Mouse (Mus musculus) forebrain, embryonic 14.5 days (tissue): ENCODE measurements around the gene Esp24. TPM values are rescaled to one million over a fixed set of nuclear protein-coding genes. Genes with fewer than 3 reads are reported as not detected.
"Not testable (repeated sequence)": the region's sequence is repeated elsewhere in the genome, so short reads cannot be mapped to it uniquely, and the experiment has no call there.

Experiments used
- ATAC-seq: fragments of 200-750 bp; cut with Nextera tagmentation; 2 replicates; pipeline ENCODE4 v1.8.0; 2017; ENCODE audit warnings: mild to moderate bottlenecking, moderate library complexity
- DNase-seq: peaks from one replicate; pipeline ENCODE4 v3.0.0-alpha.2; 2015; ENCODE audit warnings: low spot score
- H3K27ac ChIP-seq: fragments of 300-500 bp; sonication (generic); 2 replicates; pipeline ENCODE4 v1.5.1; 2014; ENCODE audit warnings: low read depth, mild to moderate bottlenecking, control low read depth, low read length, moderate library complexity
- H3K27me3 ChIP-seq: fragments of 300-500 bp; sonication (generic); replicated peaks from 2 replicates; pipeline ENCODE4 v1.6.1; 2014; ENCODE audit warnings: low read length, control low read depth, mixed read lengths; ENCODE audit not compliant: control insufficient read depth, insufficient read depth
- H3K36me3 ChIP-seq: fragments of 300-500 bp; sonication (generic); 2 replicates; pipeline ENCODE4 v1.6.1; 2014; ENCODE audit warnings: low read length, control low read depth; ENCODE audit not compliant: control insufficient read depth, insufficient read depth
- H3K4me1 ChIP-seq: fragments of 300-500 bp; sonication (generic); 2 replicates; pipeline ENCODE4 v1.6.1; 2014; ENCODE audit warnings: antibody characterized with exemption, low read length, control low read depth; ENCODE audit not compliant: control insufficient read depth, insufficient read depth
- H3K4me2 ChIP-seq: fragments of 300-500 bp; sonication (generic); 2 replicates; pipeline ENCODE4 v1.6.1; 2014; ENCODE audit warnings: mild to moderate bottlenecking, control low read depth, low read length
- H3K4me3 ChIP-seq: fragments of 300-500 bp; sonication (generic); 2 replicates; pipeline ENCODE4 v1.5.1; 2014; ENCODE audit warnings: low read depth, low read length, control low read depth
- H3K9ac ChIP-seq: fragments of 300-500 bp; sonication (generic); 2 replicates; pipeline ENCODE4 v1.6.1; 2014; ENCODE audit warnings: mild to moderate bottlenecking, low read length, control low read depth, moderate library complexity
- H3K9me3 ChIP-seq: fragments of 300-500 bp; sonication (generic); replicated peaks from 2 replicates; pipeline ENCODE4 v1.6.1; 2016; ENCODE audit warnings: low read length, control low read depth, mixed read lengths; ENCODE audit not compliant: control insufficient read depth
- WGBS: fragments of 180-500 bp; shearing (Covaris S2); extraction: QIAGEN DNeasy Blood & Tissue Kit; methylation state at CpG from one replicate; pipeline ENCODE4 v1.1.7; 2014; 5-methylcytosine and 5-hydroxymethylcytosine counted together
- polyA plus RNA-seq: library from polyadenylated mRNA; unstranded; fragments of >200 nt; fragmentation: Nextera tagmentation; extraction: Ambion mirVana; gene quantifications from 2 replicates; pipeline ENCODE4 v1.2.1, GENCODE M21; 2014

The Esp24 gene
- polyA plus RNA-seq, result not detected in 2 replicates

GRCm38 (mm10) chr17:39036395-39036794 is at the start of gene Esp24:
Gene Esp24, plus strand, starts transcription at chr17:39036695.
- 89% methylated on average over 3 of the region's 3 CpGs for WGBS
- not testable (repeated sequence) for H3K4me3 ChIP-seq, H3K9ac ChIP-seq, DNase-seq, H3K27me3 ChIP-seq, H3K4me1 ChIP-seq, ATAC-seq, H3K4me2 ChIP-seq, H3K36me3 ChIP-seq, H3K9me3 ChIP-seq, H3K27ac ChIP-seq

GRCm38 (mm10) chr17:39009846-39010245 is 26.6 kb upstream of the Esp24 start:
- ATAC-seq (no peak), DNase-seq (no peak)
- WGBS, result 93% methylated on average over 1 of the region's 1 CpGs
- Histone ChIP-seq H3K4me1 (no peaks in the 10 kb centered on the region), H3K4me2 (no peak overlapping the region), H3K27ac (no peak overlapping the region), H3K9ac (no peak overlapping the region), H3K27me3 (no peaks in the 10 kb centered on the region), H3K4me3 (no peak overlapping the region), H3K36me3 (no peaks in the 10 kb centered on the region), H3K9me3 (no peaks in the 10 kb centered on the region)

GRCm38 (mm10) chr17:39010675-39011638 is 25.5 kb upstream of the Esp24 start:
- DNase-seq, result peak; percentile 1
- peak; percentile 67 for ATAC-seq
- Histone ChIP-seq H3K4me2 (peak overlapping the region; percentile 46), H3K36me3 (no peaks in the 10 kb centered on the region), H3K9me3 (no peaks in the 10 kb centered on the region), H3K9ac (0 out of 2 replicates have a peak overlapping the region, but pooled peaks have one; percentile 2), H3K27ac (no peak overlapping the region), H3K27me3 (no peaks in the 10 kb centered on the region), H3K4me3 (peak overlapping the region; percentile 14), H3K4me1 (no peaks in the 10 kb centered on the region)
- 38% methylated on average over 30 of the region's 30 CpGs for WGBS

GRCm38 (mm10) chr17:39017184-39017583 is 19.3 kb upstream of the Esp24 start:
- Histone ChIP-seq H3K9me3 (no peaks in the 10 kb centered on the region), H3K9ac (no peak overlapping the region), H3K4me1 (no peaks in the 10 kb centered on the region), H3K36me3 (no peaks in the 10 kb centered on the region), H3K4me2 (no peak overlapping the region), H3K27ac (no peak overlapping the region), H3K27me3 (no peaks in the 10 kb centered on the region), H3K4me3 (no peak overlapping the region)
- WGBS, result 33% methylated on average over 14 of the region's 14 CpGs
- DNase-seq (peak; percentile 4), ATAC-seq (no peak)

GRCm38 (mm10) chr17:39043241-39043640 is 6.7 kb downstream of the Esp24 start, which contains the start of gene Gm21903:
Gene Gm21903, minus strand, starts transcription at chr17:39043341.
- no peak within 1 kb of the TSS for H3K9ac ChIP-seq
- H3K4me2 ChIP-seq, result no peak within 1 kb of the TSS
- H3K4me3 ChIP-seq, result no peak within 1 kb of the TSS
- no peaks in the 10 kb centered on the region for H3K4me1 ChIP-seq
- no peaks in the 10 kb centered on the region; the same call in 1 of the 2 replicates for H3K9me3 ChIP-seq
- ATAC-seq (no peak), DNase-seq (no peak)
- no peak within 1 kb of the TSS for H3K27ac ChIP-seq
- no peaks in the 10 kb centered on the region for H3K27me3 ChIP-seq
- H3K36me3 ChIP-seq, result no peaks in the 10 kb centered on the region

GRCm38 (mm10) chr17:39063641-39064040 is 27.1 kb downstream of the Esp24 start:
- H3K4me1 ChIP-seq, result no peaks in the 10 kb centered on the region
- H3K4me3 ChIP-seq, result no peak overlapping the region
- no peak overlapping the region for H3K9ac ChIP-seq
- H3K27ac ChIP-seq, result no peak overlapping the region
- ATAC-seq (no peak), DNase-seq (no peak)
- H3K4me2 ChIP-seq, result no peak overlapping the region
- H3K36me3 ChIP-seq, result no peaks in the 10 kb centered on the region
- H3K27me3 ChIP-seq, result no peaks in the 10 kb centered on the region
- no peaks in the 10 kb centered on the region for H3K9me3 ChIP-seq

GRCm38 (mm10) chr17:39076937-39077336 is 40.4 kb downstream of the Esp24 start, which contains the start of gene Esp23:
Gene Esp23, minus strand, starts transcription at chr17:39077037.
- WGBS, result 45% methylated on average over 1 of the region's 1 CpGs
- Histone ChIP-seq H3K4me1 (no peaks in the 10 kb centered on the region), H3K27ac (no peak within 1 kb of the TSS), H3K9me3 (0 out of 2 replicates have a peak, but pooled peaks cover 2% of the 10 kb centered on the region), H3K9ac (no peak within 1 kb of the TSS), H3K36me3 (no peaks in the 10 kb centered on the region), H3K4me3 (no peak within 1 kb of the TSS), H3K27me3 (no peaks in the 10 kb centered on the region), H3K4me2 (no peak within 1 kb of the TSS)
- DNase-seq, result no peak
- ATAC-seq, result no peak
